Comparison of ENCODE assay signal across 17 mouse cellular contexts in the genomic region with DNA sequence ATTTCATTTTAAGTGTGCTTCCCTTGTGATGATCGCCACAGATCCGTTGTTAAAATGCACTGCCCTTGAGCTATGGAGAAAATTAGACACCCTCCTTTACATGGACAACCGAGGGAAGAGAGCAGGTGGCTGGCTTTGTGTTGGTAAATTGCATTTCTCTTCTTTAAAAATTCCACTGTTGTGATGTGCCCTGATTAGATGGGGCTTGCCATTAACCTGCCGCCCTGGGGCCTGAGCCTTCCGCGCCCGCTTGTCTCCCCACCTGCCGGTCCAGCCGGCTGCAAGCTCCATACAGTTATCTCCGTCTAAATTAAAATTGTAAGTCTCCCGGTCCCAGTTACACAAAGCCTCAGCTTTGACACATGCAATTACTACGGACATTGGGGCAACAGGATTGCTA. TPM values are rescaled to one million over a fixed set of nuclear protein-coding genes. Genes with fewer than 3 reads are reported as not detected.
DNase-seq lines count a peak whose midpoint lies in the region; ATAC-seq and TF ChIP-seq lines count a peak whose summit lies in the region.
"Had no signal": no experiment of that assay in that cellular context is flagged by ENCODE, and none has a peak within 500 bp of the region (broad histone marks: within the 10 kb centered on the region; RNA-seq: fewer than 3 reads in every experiment).

No protein-coding gene starts in this region.

- no peaks in the 10 kb centered on the region for H3K4me1 ChIP-seq in forebrain, embryonic 11.5 days (replicated peaks; ENCODE audit: control insufficient read depth, insufficient read depth, low read length)
- H3K4me1 ChIP-seq in forebrain, embryonic 14.5 days (ENCODE audit: control insufficient read depth, insufficient read depth, low read length) = no peaks in the 10 kb centered on the region
- no peaks in the 10 kb centered on the region for H3K4me1 ChIP-seq in liver, embryonic 12.5 days
- H3K4me1 ChIP-seq in liver, embryonic 11.5 days (replicated peaks; ENCODE audit: control insufficient read depth, insufficient read depth, low read length) = peaks cover 2% of the 10 kb centered on the region; the same call in 1 of the 2 replicates
- H3K4me1 ChIP-seq in midbrain, embryonic 15.5 days = no peaks in the 10 kb centered on the region
- no peaks in the 10 kb centered on the region for H3K4me1 ChIP-seq in kidney, adult 2 months (ENCODE audit: control insufficient read depth, insufficient read depth, low read length)
- H3K4me1 ChIP-seq: embryonic facial prominence, embryonic 12.5 days; intestine, embryonic 15.5 days; kidney, embryonic 15.5 days had no signal

- no peaks in the 10 kb centered on the region for H3K27me3 ChIP-seq in forebrain, embryonic 11.5 days (ENCODE audit: control insufficient read depth, insufficient read depth, low read length)
- H3K27me3 ChIP-seq in forebrain, embryonic 14.5 days (replicated peaks; ENCODE audit: control insufficient read depth, insufficient read depth, low read length) = no peaks in the 10 kb centered on the region
- peaks cover 40% of the 10 kb centered on the region for H3K27me3 ChIP-seq in liver, embryonic 12.5 days (replicated peaks)
- H3K27me3 ChIP-seq in liver, embryonic 11.5 days (replicated peaks; ENCODE audit: control insufficient read depth, insufficient read depth, low read length) = peaks cover 7% of the 10 kb centered on the region; the same call in 1 of the 2 replicates
- no peaks in the 10 kb centered on the region for H3K27me3 ChIP-seq in midbrain, embryonic 15.5 days (replicated peaks)
- no peaks in the 10 kb centered on the region for H3K27me3 ChIP-seq in kidney, adult 2 months (replicated peaks; ENCODE audit: control insufficient read depth, insufficient read depth, low read length)
- H3K27me3 ChIP-seq: embryonic facial prominence, embryonic 12.5 days; intestine, embryonic 15.5 days; kidney, embryonic 15.5 days had no signal

- H3K9ac ChIP-seq in forebrain, embryonic 11.5 days (ENCODE audit: low read length) = no peak overlapping the region
- no peak overlapping the region for H3K9ac ChIP-seq in forebrain, embryonic 14.5 days (ENCODE audit: low read length)
- no peak overlapping the region for H3K9ac ChIP-seq in liver, embryonic 12.5 days
- no peak overlapping the region for H3K9ac ChIP-seq in liver, embryonic 11.5 days (ENCODE audit: low read depth, low read length)
- no peak overlapping the region for H3K9ac ChIP-seq in midbrain, embryonic 15.5 days
- H3K9ac ChIP-seq: embryonic facial prominence, embryonic 12.5 days; intestine, embryonic 15.5 days; kidney, embryonic 15.5 days had no signal

- no peak overlapping the region for H3K27ac ChIP-seq in forebrain, embryonic 11.5 days (ENCODE audit: low read depth, low read length)
- no peak overlapping the region for H3K27ac ChIP-seq in forebrain, embryonic 14.5 days (ENCODE audit: low read depth, low read length)
- H3K27ac ChIP-seq in liver, embryonic 12.5 days = no peak overlapping the region
- no peak overlapping the region for H3K27ac ChIP-seq in liver, embryonic 11.5 days (ENCODE audit: low read depth, low read length)
- 0 out of 2 replicates have a peak overlapping the region, but pooled peaks have one; percentile 5 for H3K27ac ChIP-seq in midbrain, embryonic 15.5 days
- no peak overlapping the region for H3K27ac ChIP-seq in kidney, adult 2 months (ENCODE audit: insufficient read depth, low read depth, low read length)
- H3K27ac ChIP-seq: embryonic facial prominence, embryonic 12.5 days; intestine, embryonic 15.5 days; kidney, embryonic 15.5 days had no signal

- H3K4me3 ChIP-seq in forebrain, embryonic 11.5 days (ENCODE audit: low read depth, low read length) = no peak overlapping the region
- no peak overlapping the region for H3K4me3 ChIP-seq in forebrain, embryonic 14.5 days (ENCODE audit: low read depth, low read length)
- H3K4me3 ChIP-seq in liver, embryonic 12.5 days = no peak overlapping the region
- no peak overlapping the region for H3K4me3 ChIP-seq in liver, embryonic 11.5 days (ENCODE audit: low read depth, low read length)
- H3K4me3 ChIP-seq in midbrain, embryonic 15.5 days = no peak overlapping the region
- no peak overlapping the region for H3K4me3 ChIP-seq in kidney, adult 2 months (ENCODE audit: insufficient read depth, low read depth, low read length)
- H3K4me3 ChIP-seq: embryonic facial prominence, embryonic 12.5 days; intestine, embryonic 15.5 days; kidney, embryonic 15.5 days had no signal

- ATAC-seq in forebrain, embryonic 11.5 days (replicated peaks; ENCODE audit: low FRiP score) = 0 out of 2 replicates have a peak, but pooled peaks have one; percentile 53
- ATAC-seq in forebrain, embryonic 14.5 days = no peak
- ATAC-seq in liver, embryonic 12.5 days = no peak
- ATAC-seq in liver, embryonic 11.5 days (replicated peaks; ENCODE audit: low FRiP score) = no peak
- ATAC-seq in midbrain, embryonic 15.5 days (replicated peaks) = 0 out of 2 replicates have a peak, but pooled peaks have one; percentile 17
- ATAC-seq: activated CD4-positive, CD25-positive, alpha-beta regulatory T cell, adult 4 months; intestine, embryonic 15.5 days; Patski had no signal

- no peaks in the 10 kb centered on the region for H3K36me3 ChIP-seq in forebrain, embryonic 11.5 days (ENCODE audit: control insufficient read depth, insufficient read depth, low read length)
- H3K36me3 ChIP-seq in forebrain, embryonic 14.5 days (ENCODE audit: control insufficient read depth, insufficient read depth, low read length) = no peaks in the 10 kb centered on the region
- H3K36me3 ChIP-seq in liver, embryonic 12.5 days = no peaks in the 10 kb centered on the region
- H3K36me3 ChIP-seq in liver, embryonic 11.5 days (ENCODE audit: control insufficient read depth, insufficient read depth, low read length) = no peaks in the 10 kb centered on the region
- H3K36me3 ChIP-seq in midbrain, embryonic 15.5 days (replicated peaks) = no peaks in the 10 kb centered on the region
- H3K36me3 ChIP-seq in kidney, adult 2 months (ENCODE audit: control insufficient read depth, insufficient read depth, low read length) = no peaks in the 10 kb centered on the region
- H3K36me3 ChIP-seq: embryonic facial prominence, embryonic 12.5 days; intestine, embryonic 15.5 days; kidney, embryonic 15.5 days had no signal

- no peak for TF ChIP-seq CTCF in brain, embryonic 14.5 days (IDR thresholded peaks at IDR 0.05; ENCODE audit: borderline replicate concordance, extremely low read depth, insufficient read depth, insufficient read length)
- TF ChIP-seq CTCF in kidney, adult 2 months (conservative IDR thresholded peaks at IDR 0.05; ENCODE audit: insufficient read depth, insufficient read length, low read depth, low read length) = no peak

- no peak for TF ChIP-seq POLR2A in brain, embryonic 14.5 days (IDR thresholded peaks at IDR 0.05; ENCODE audit: borderline replicate concordance, extremely low read depth, insufficient read depth, insufficient read length, poor library complexity, severe bottlenecking)
- no peak for TF ChIP-seq POLR2A in kidney, adult 2 months (IDR thresholded peaks at IDR 0.05; ENCODE audit: low read depth, low read length)

- H3K4me2 ChIP-seq in forebrain, embryonic 11.5 days (ENCODE audit: low read depth, low read length, severe bottlenecking) = no peak overlapping the region
- no peak overlapping the region for H3K4me2 ChIP-seq in forebrain, embryonic 14.5 days (ENCODE audit: low read length)
- 0 out of 2 replicates have a peak overlapping the region, but pooled peaks have one; percentile 1 for H3K4me2 ChIP-seq in liver, embryonic 12.5 days
- H3K4me2 ChIP-seq in liver, embryonic 11.5 days = no peak overlapping the region
- H3K4me2 ChIP-seq in midbrain, embryonic 15.5 days = no peak overlapping the region; the same call in 1 of the 2 replicates
- H3K4me2 ChIP-seq: embryonic facial prominence, embryonic 12.5 days; heart, embryonic 11.5 days; intestine, embryonic 15.5 days; kidney, embryonic 15.5 days had no signal

- 44% methylated on average over 12 of the region's 12 CpGs for WGBS in forebrain, embryonic 11.5 days
- WGBS in forebrain, embryonic 14.5 days = 52% methylated on average over 12 of the region's 12 CpGs
- WGBS in liver, embryonic 12.5 days (ENCODE audit: insufficient replicate concordance) = 70% methylated on average over 12 of the region's 12 CpGs
- WGBS in liver, embryonic 11.5 days = 65% methylated on average over 12 of the region's 12 CpGs
- 32% methylated on average over 12 of the region's 12 CpGs for WGBS in midbrain, embryonic 15.5 days
- 59% methylated on average over 12 of the region's 12 CpGs for WGBS in kidney, adult 2 months

- DNase-seq in forebrain, embryonic 11.5 days (ENCODE audit: low spot score) = no peak
- no peak for DNase-seq in forebrain, embryonic 14.5 days (ENCODE audit: low spot score)
- no peak for DNase-seq in liver, embryonic 11.5 days (ENCODE audit: low spot score)
- DNase-seq in brain, embryonic 14.5 days (ENCODE audit: low read depth) = peak; percentile 41
- no peak for DNase-seq in urinary bladder, adult 18-20 months (ENCODE audit: low spot score in 2 of 2)
- no peak for DNase-seq in kidney, adult 2 months
- DNase-seq: gastrocnemius, postnatal 36 days; heart, postnatal 36 days; lung, adult 2 months had no signal

- H3K9me3 ChIP-seq in forebrain, embryonic 11.5 days (ENCODE audit: control insufficient read depth, low read length) = no peaks in the 10 kb centered on the region
- H3K9me3 ChIP-seq in forebrain, embryonic 14.5 days (replicated peaks; ENCODE audit: control insufficient read depth, low read length) = no peaks in the 10 kb centered on the region
- no peaks in the 10 kb centered on the region for H3K9me3 ChIP-seq in liver, embryonic 12.5 days (replicated peaks)
- no peaks in the 10 kb centered on the region for H3K9me3 ChIP-seq in liver, embryonic 11.5 days (ENCODE audit: control insufficient read depth, low read length)
- H3K9me3 ChIP-seq in midbrain, embryonic 15.5 days = no peaks in the 10 kb centered on the region
- H3K9me3 ChIP-seq: embryonic facial prominence, embryonic 12.5 days; intestine, embryonic 15.5 days; kidney, embryonic 15.5 days had no signal

RNA-seq across cellular contexts. Expression of gene Lpcat1, which starts 48.7 kb away (rescaled TPM):
- 64.3 and 68.0 TPM in 2 replicates for polyA plus RNA-seq in forebrain, embryonic 11.5 days (2014; fragmentation: Nextera tagmentation; extraction: Ambion mirVana)
- 54.7 TPM in 2 replicates for polyA plus RNA-seq in forebrain, embryonic 14.5 days (2014; fragmentation: Nextera tagmentation; extraction: Ambion mirVana)
- 108 and 113 TPM in 2 replicates for polyA plus RNA-seq in liver, embryonic 12.5 days (2016; fragmentation: Nextera tagmentation; extraction: Ambion mirVana)
- 81.9 and 84.0 TPM in 2 replicates for polyA plus RNA-seq in liver, embryonic 11.5 days (2014; fragmentation: Nextera tagmentation; extraction: Ambion mirVana)
- polyA plus RNA-seq in brain, embryonic 14.5 days (2012; rRNA removed) = 91.4 and 99.1 TPM in 2 replicates
- polyA plus RNA-seq in midbrain, embryonic 15.5 days (2015; fragmentation: Nextera tagmentation; extraction: Ambion mirVana) = 64.4 and 66.7 TPM in 2 replicates
- polyA plus RNA-seq in kidney, adult 2 months (2012; rRNA removed) = 14.2 and 16.0 TPM in 2 replicates

Comparison
In these comparisons a context has a peak if more than half of its experiments do, and no peak if none do; other contexts are left out.
1. ATAC-seq: peak in forebrain, embryonic 11.5 days (single experiment) and midbrain, embryonic 15.5 days (single experiment); none in forebrain, embryonic 14.5 days (single experiment), liver, embryonic 12.5 days (single experiment) and liver, embryonic 11.5 days (single experiment).